Mouse (Mus musculus): ENCODE measurements around the gene Sertad1. TPM values are rescaled to one million over a fixed set of nuclear protein-coding genes. Genes with fewer than 3 reads are reported as not detected.
A peak's percentile ranks its signal among the peaks of the same experiment; 100 is the strongest.

The Sertad1 gene
- polyA plus RNA-seq, 1 experiment from 2014 or later: 28.2 TPM

GRCm38 (mm10) chr7:27501620-27502019, 14.9 kb downstream of the Sertad1 start:
- ATAC-seq (ENCODE audit: insufficient read depth): no peak
- 56% methylated on average over 4 of the region's 4 CpGs for WGBS (ENCODE audit: insufficient replicate concordance)
- no peaks in the 10 kb centered on the region for H3K9me3 ChIP-seq (replicated peaks)
- H3K27ac ChIP-seq (replicated peaks): no peak overlapping the region
- H3K36me3 ChIP-seq (replicated peaks): no peaks in the 10 kb centered on the region
- no peaks in the 10 kb centered on the region for H3K27me3 ChIP-seq
- H3K9ac ChIP-seq: no peak overlapping the region
- no peak overlapping the region for H3K4me3 ChIP-seq (replicated peaks)
- H3K4me2 ChIP-seq: no peak overlapping the region
- peaks cover 20% of the 10 kb centered on the region for H3K4me1 ChIP-seq (replicated peaks)

- H3K9ac ChIP-seq: peak overlapping the region; percentile 80
- no peaks in the 10 kb centered on the region for H3K9me3 ChIP-seq (replicated peaks)
- peak overlapping the region; percentile 96 for H3K4me2 ChIP-seq
- peaks cover 34% of the 10 kb centered on the region for H3K4me1 ChIP-seq (replicated peaks)
- no peaks in the 10 kb centered on the region for H3K27me3 ChIP-seq
- H3K27ac ChIP-seq (replicated peaks): peak overlapping the region; percentile 100
- peak overlapping the region; percentile 76 for H3K4me3 ChIP-seq (replicated peaks)
- H3K36me3 ChIP-seq (replicated peaks): no peaks in the 10 kb centered on the region
- 36% methylated on average over 9 of the region's 9 CpGs for WGBS (ENCODE audit: insufficient replicate concordance)
- ATAC-seq (ENCODE audit: insufficient read depth): no peak
Measured at GRCm38 (mm10) chr7:27506765-27507370, 20.2 kb downstream of the Sertad1 start.

- no peaks in the 10 kb centered on the region for H3K27me3 ChIP-seq
- no peaks in the 10 kb centered on the region for H3K36me3 ChIP-seq (replicated peaks)
- peak overlapping the region; percentile 100 for H3K27ac ChIP-seq (replicated peaks)
- peak; percentile 96 for ATAC-seq (ENCODE audit: insufficient read depth)
- no peaks in the 10 kb centered on the region for H3K9me3 ChIP-seq (replicated peaks)
- peaks cover 34% of the 10 kb centered on the region for H3K4me1 ChIP-seq (replicated peaks)
- H3K4me2 ChIP-seq: peak overlapping the region; percentile 96
- peak overlapping the region; percentile 76 for H3K4me3 ChIP-seq (replicated peaks)
- H3K9ac ChIP-seq: peak overlapping the region; percentile 80
- under 1% methylated on average over 54 of the region's 54 CpGs for WGBS (ENCODE audit: insufficient replicate concordance)
Measured at GRCm38 (mm10) chr7:27507711-27508647, 21.3 kb downstream of the Sertad1 start.

GRCm38 (mm10) chr7:27508648-27509005, 21.9 kb downstream of the Sertad1 start:
- H3K4me1 ChIP-seq (replicated peaks): peaks cover 34% of the 10 kb centered on the region
- no peaks in the 10 kb centered on the region for H3K36me3 ChIP-seq (replicated peaks)
- H3K27me3 ChIP-seq: no peaks in the 10 kb centered on the region
- ATAC-seq (ENCODE audit: insufficient read depth): peak; percentile 83
- peak overlapping the region; percentile 100 for H3K27ac ChIP-seq (replicated peaks)
- H3K4me2 ChIP-seq: peak overlapping the region; percentile 96
- 17% methylated on average over 6 of the region's 6 CpGs for WGBS (ENCODE audit: insufficient replicate concordance)
- H3K9ac ChIP-seq: peak overlapping the region; percentile 53
- peak overlapping the region; percentile 76 for H3K4me3 ChIP-seq (replicated peaks)
- no peaks in the 10 kb centered on the region for H3K9me3 ChIP-seq (replicated peaks)

GRCm38 (mm10) chr7:27510809-27511208, 24.1 kb downstream of the Sertad1 start:
- no peak for ATAC-seq (ENCODE audit: insufficient read depth)
- Histone ChIP-seq H3K9me3 (replicated peaks) (no peaks in the 10 kb centered on the region), H3K9ac (no peak overlapping the region), H3K27ac (replicated peaks) (no peak overlapping the region), H3K4me2 (no peak overlapping the region), H3K4me3 (replicated peaks) (no peak overlapping the region), H3K4me1 (replicated peaks) (peaks cover 34% of the 10 kb centered on the region), H3K36me3 (replicated peaks) (no peaks in the 10 kb centered on the region), H3K27me3 (no peaks in the 10 kb centered on the region)
- WGBS (ENCODE audit: insufficient replicate concordance): 75% methylated on average over 2 of the region's 2 CpGs

- WGBS (ENCODE audit: insufficient replicate concordance): 70% methylated on average over 9 of the region's 9 CpGs
Measured at GRCm38 (mm10) chr7:27514961-27515360, 28.3 kb downstream of the Sertad1 start.

GRCm38 (mm10) chr7:27518314-27518713, 31.6 kb downstream of the Sertad1 start:
- Histone ChIP-seq H3K27ac (replicated peaks) (no peak overlapping the region), H3K9me3 (replicated peaks) (0 out of 2 replicates have a peak, but pooled peaks cover 3% of the 10 kb centered on the region), H3K4me2 (no peak overlapping the region), H3K27me3 (no peaks in the 10 kb centered on the region), H3K4me3 (replicated peaks) (no peak overlapping the region), H3K36me3 (replicated peaks) (no peaks in the 10 kb centered on the region), H3K4me1 (replicated peaks) (0 out of 2 replicates have a peak, but pooled peaks cover 2% of the 10 kb centered on the region), H3K9ac (no peak overlapping the region)
- ATAC-seq (ENCODE audit: insufficient read depth): no peak
- WGBS (ENCODE audit: insufficient replicate concordance): 66% methylated on average over 9 of the region's 9 CpGs

More at GRCm38 (mm10) chr7:27514961-27515360, 28.3 kb downstream of the Sertad1 start:
- Histone ChIP-seq H3K4me1 (replicated peaks) (no peaks in the 10 kb centered on the region), H3K27me3 (no peaks in the 10 kb centered on the region), H3K9me3 (replicated peaks) (0 out of 2 replicates have a peak, but pooled peaks cover 3% of the 10 kb centered on the region), H3K27ac (replicated peaks) (no peak overlapping the region), H3K4me3 (replicated peaks) (no peak overlapping the region), H3K4me2 (no peak overlapping the region), H3K36me3 (replicated peaks) (no peaks in the 10 kb centered on the region), H3K9ac (no peak overlapping the region)
- no peak for ATAC-seq (ENCODE audit: insufficient read depth)

GRCm38 (mm10) chr7:27520104-27520503, 33.4 kb downstream of the Sertad1 start:
- no peak overlapping the region for H3K27ac ChIP-seq (replicated peaks)
- ATAC-seq (ENCODE audit: insufficient read depth): no peak
- no peak overlapping the region for H3K4me2 ChIP-seq
- H3K36me3 ChIP-seq (replicated peaks): no peaks in the 10 kb centered on the region
- H3K4me3 ChIP-seq (replicated peaks): no peak overlapping the region
- peaks cover 9% of the 10 kb centered on the region for H3K4me1 ChIP-seq (replicated peaks)
- 0 out of 2 replicates have a peak, but pooled peaks cover 3% of the 10 kb centered on the region for H3K9me3 ChIP-seq (replicated peaks)
- no peak overlapping the region for H3K9ac ChIP-seq
- no peaks in the 10 kb centered on the region for H3K27me3 ChIP-seq

GRCm38 (mm10) chr7:27520599-27520998, 33.9 kb downstream of the Sertad1 start:
- WGBS (ENCODE audit: insufficient replicate concordance): 45% methylated on average over 1 of the region's 1 CpGs
- Histone ChIP-seq H3K4me2 (no peak overlapping the region), H3K9me3 (replicated peaks) (0 out of 2 replicates have a peak, but pooled peaks cover 3% of the 10 kb centered on the region), H3K4me3 (replicated peaks) (no peak overlapping the region), H3K4me1 (replicated peaks) (peaks cover 14% of the 10 kb centered on the region), H3K36me3 (replicated peaks) (no peaks in the 10 kb centered on the region), H3K27me3 (no peaks in the 10 kb centered on the region), H3K9ac (no peak overlapping the region), H3K27ac (replicated peaks) (no peak overlapping the region)
- ATAC-seq (ENCODE audit: insufficient read depth): no peak

- H3K4me1 ChIP-seq (replicated peaks): peaks cover 26% of the 10 kb centered on the region
- ATAC-seq (ENCODE audit: insufficient read depth): no peak
- H3K27me3 ChIP-seq: no peaks in the 10 kb centered on the region
- WGBS (ENCODE audit: insufficient replicate concordance): 61% methylated on average over 5 of the region's 5 CpGs
- H3K9me3 ChIP-seq (replicated peaks): 0 out of 2 replicates have a peak, but pooled peaks cover 3% of the 10 kb centered on the region
- H3K9ac ChIP-seq: no peak within 1 kb of the TSS
- no peak within 1 kb of the TSS for H3K4me3 ChIP-seq (replicated peaks)
- H3K27ac ChIP-seq (replicated peaks): no peak within 1 kb of the TSS
- H3K4me2 ChIP-seq: no peak within 1 kb of the TSS
- no peaks in the 10 kb centered on the region for H3K36me3 ChIP-seq (replicated peaks)
Measured at GRCm38 (mm10) chr7:27522967-27523366, 36.3 kb downstream of the Sertad1 start, which contains the start of gene Hipk4. Gene Hipk4 (plus strand): TSS chr7:27523267.

- H3K4me1 ChIP-seq (replicated peaks): peaks cover 26% of the 10 kb centered on the region
- no peak overlapping the region for H3K9ac ChIP-seq
- H3K4me3 ChIP-seq (replicated peaks): no peak overlapping the region
- 90% methylated on average over 13 of the region's 13 CpGs for WGBS (ENCODE audit: insufficient replicate concordance)
- no peak for ATAC-seq (ENCODE audit: insufficient read depth)
- H3K27ac ChIP-seq (replicated peaks): no peak overlapping the region
- H3K4me2 ChIP-seq: no peak overlapping the region
- no peaks in the 10 kb centered on the region for H3K27me3 ChIP-seq
- 0 out of 2 replicates have a peak, but pooled peaks cover 3% of the 10 kb centered on the region for H3K9me3 ChIP-seq (replicated peaks)
- H3K36me3 ChIP-seq (replicated peaks): no peaks in the 10 kb centered on the region
Measured at GRCm38 (mm10) chr7:27523805-27524204, 37.1 kb downstream of the Sertad1 start.

Measured in liver, embryonic 15.5 days (tissue).